Mouse (Mus musculus) megakaryocyte-erythroid progenitor cell, adult 5-6 weeks (primary cell): ENCODE measurements around the gene D13Ertd608e. TPM values are rescaled to one million over a fixed set of nuclear protein-coding genes. Genes with fewer than 3 reads are reported as not detected.
A peak's percentile ranks its signal among the peaks of the same experiment; 100 is the strongest.
"Not testable (repeated sequence)": the region's sequence is repeated elsewhere in the genome, so short reads cannot be mapped to it uniquely, and the experiment has no call there.

Source experiments
- ATAC-seq: replicated peaks from 2 replicates; pipeline ENCODE4 v1.8.0; 2016; ENCODE audit warnings: mild to moderate bottlenecking, inconsistent platforms; ENCODE audit not compliant: severe bottlenecking, poor library complexity, low FRiP score, low TSS enrichment
- total RNA-seq, 2 experiments: library from RNA; stranded (forward) in 1 of 2; stranded (reverse) in 1 of 2; fragments of 200-1000, 215-1000 nt in 1 of 2; fragments of >200 nt in 1 of 2; fragmentation: Nextera tagmentation in 1 of 2; gene quantifications; 2 replicates each; pipeline ENCODE4 v1.2.3; 2014 to 2017

Gene D13Ertd608e
- total RNA-seq (2014; fragmentation: Nextera tagmentation) = not detected in 2 replicates
- not detected in 2 replicates for total RNA-seq (2017)

- ATAC-seq = peak; percentile 75
Observed at GRCm38 (mm10) chr13:119835320-119836056, at the start of gene D13Ertd608e. Gene D13Ertd608e, plus strand, starts transcription at chr13:119836006.

GRCm38 (mm10) chr13:119789851-119790717 is 45.7 kb upstream of the D13Ertd608e start:
- ATAC-seq = peak; percentile 73

- peak; percentile 89 for ATAC-seq
Observed at GRCm38 (mm10) chr13:119790761-119791579, 44.8 kb upstream of the D13Ertd608e start, which contains the start of gene Zfp131. Gene Zfp131, minus strand, starts transcription at chr13:119790889.

GRCm38 (mm10) chr13:119791580-119792135 is 44.1 kb upstream of the D13Ertd608e start:
- no peak for ATAC-seq

GRCm38 (mm10) chr13:119792791-119793404 is 42.9 kb upstream of the D13Ertd608e start:
- no peak for ATAC-seq

- ATAC-seq = no peak
Observed at GRCm38 (mm10) chr13:119797656-119798055, 38.1 kb upstream of the D13Ertd608e start.

- ATAC-seq = no peak
Observed at GRCm38 (mm10) chr13:119808937-119809336, 26.9 kb upstream of the D13Ertd608e start.

- ATAC-seq = no peak
Observed at GRCm38 (mm10) chr13:119810031-119810430, 25.8 kb upstream of the D13Ertd608e start.

- ATAC-seq = no peak
Observed at GRCm38 (mm10) chr13:119816798-119817197, 19.0 kb upstream of the D13Ertd608e start.

GRCm38 (mm10) chr13:119817579-119818206 is 18.1 kb upstream of the D13Ertd608e start:
- ATAC-seq = no peak

- ATAC-seq = not testable (repeated sequence)
Observed at GRCm38 (mm10) chr13:119830116-119830515, 5.7 kb upstream of the D13Ertd608e start, which contains the start of gene AF067063. Gene AF067063, minus strand, starts transcription at chr13:119830216.

GRCm38 (mm10) chr13:119836324-119836811 is 562 bp downstream of the D13Ertd608e start:
- ATAC-seq = peak; percentile 66

- ATAC-seq = peak; percentile 80
Observed at GRCm38 (mm10) chr13:119837719-119838337, 2.0 kb downstream of the D13Ertd608e start.

GRCm38 (mm10) chr13:119839982-119840381 is 4.2 kb downstream of the D13Ertd608e start:
- not testable (repeated sequence) for ATAC-seq

GRCm38 (mm10) chr13:119862399-119862798 is 26.6 kb downstream of the D13Ertd608e start:
- not testable (repeated sequence) for ATAC-seq

- not testable (repeated sequence) for ATAC-seq
Observed at GRCm38 (mm10) chr13:119864395-119864999, 28.7 kb downstream of the D13Ertd608e start.

GRCm38 (mm10) chr13:119886896-119887295 is 51.1 kb downstream of the D13Ertd608e start:
- not testable (repeated sequence) for ATAC-seq
